Mouse (Mus musculus) lung, postnatal 0 days (tissue): ENCODE data around the gene Slc36a1. TPM values are rescaled to one million over a fixed set of nuclear protein-coding genes. Genes with fewer than 3 reads are reported as not detected.

Experiments
- ATAC-seq: fragments of 200-750 bp; cut with Nextera tagmentation; 2 replicates; pipeline ENCODE4 v1.8.0; 2017; ENCODE audit warnings: moderate library complexity
- DNase-seq: peaks from one replicate; pipeline ENCODE4 v3.0.0-alpha.2; 2016; ENCODE audit warnings: low spot score
- H3K27ac ChIP-seq: fragments of 300-500 bp; sonication (generic); 2 replicates; pipeline ENCODE4 v1.5.1; 2014; ENCODE audit warnings: antibody characterized with exemption, mild to moderate bottlenecking, low read length, mixed read lengths
- H3K27me3 ChIP-seq: fragments of 300-500 bp; sonication (generic); replicated peaks from 2 replicates; pipeline ENCODE4 v1.6.1; 2014; ENCODE audit warnings: low read length, mixed read lengths; ENCODE audit not compliant: insufficient read depth
- H3K36me3 ChIP-seq: fragments of 300-500 bp; sonication (generic); 2 replicates; pipeline ENCODE4 v1.6.1; 2014; ENCODE audit warnings: low read length, mixed read lengths; ENCODE audit not compliant: insufficient read depth
- H3K4me1 ChIP-seq: fragments of 300-500 bp; sonication (generic); 2 replicates; pipeline ENCODE4 v1.6.1; 2014; ENCODE audit warnings: antibody characterized with exemption, low read depth, low read length, mixed read lengths; ENCODE audit not compliant: insufficient read depth
- H3K4me2 ChIP-seq: fragments of 300-500 bp; sonication (generic); replicated peaks from 2 replicates; pipeline ENCODE4 v1.6.1; 2014; ENCODE audit warnings: low read depth, mild to moderate bottlenecking, low read length, moderate library complexity, mixed read lengths
- H3K4me3 ChIP-seq: fragments of 300-500 bp; sonication (generic); 2 replicates; pipeline ENCODE4 v1.5.1; 2014; ENCODE audit warnings: low read depth, low read length
- H3K9ac ChIP-seq: fragments of 300-500 bp; sonication (generic); replicated peaks from 2 replicates; pipeline ENCODE4 v1.6.1; 2014; ENCODE audit warnings: low read depth, mild to moderate bottlenecking
- H3K9me3 ChIP-seq: fragments of 300-500 bp; sonication (generic); 2 replicates; pipeline ENCODE4 v1.6.1; 2016; ENCODE audit warnings: low read length, mixed read lengths
- CTCF ChIP-seq: IDR thresholded peaks from 2 replicates; pipeline ENCODE4 v1.5.1; 2016; ENCODE audit warnings: antibody characterized with exemption, mild to moderate bottlenecking
- EP300 ChIP-seq: IDR thresholded peaks from 2 replicates; pipeline ENCODE4 v1.6.1; 2016; ENCODE audit warnings: antibody characterized with exemption, mild to moderate bottlenecking, control low read depth
- WGBS: fragments of 180-500 bp; shearing (Covaris S2); extraction: QIAGEN DNeasy Blood & Tissue Kit; methylation state at CpG from one replicate; pipeline ENCODE4 v1.1.7; 2014; 5-methylcytosine and 5-hydroxymethylcytosine counted together
- polyA plus RNA-seq: library from polyadenylated mRNA; unstranded; fragments of >200 nt; fragmentation: Nextera tagmentation; extraction: Ambion mirVana; gene quantifications from 2 replicates; pipeline ENCODE4 v1.2.1, GENCODE M21; 2015

The Slc36a1 gene
- polyA plus RNA-seq, result 1.7 and 1.8 TPM in 2 replicates

- Histone ChIP-seq H3K27ac (no peak within 1 kb of the TSS), H3K9ac (peak within 1 kb of the TSS; percentile 73), H3K36me3 (no peaks in the 10 kb centered on the region), H3K4me1 (no peaks in the 10 kb centered on the region), H3K4me3 (peak within 1 kb of the TSS; percentile 80), H3K4me2 (peak within 1 kb of the TSS; percentile 98), H3K27me3 (no peaks in the 10 kb centered on the region), H3K9me3 (no peaks in the 10 kb centered on the region)
- 1% methylated on average over 31 of the region's 31 CpGs for WGBS
- DNase-seq (peak; percentile 97), ATAC-seq (peak; percentile 97)
- TF ChIP-seq CTCF (peak; percentile 100), EP300 (no peak)
These were observed at the start of gene Slc36a1 for GRCm38 (mm10) chr11:55204159-55204596. Slc36a1 (plus strand) TSS chr11:55204350.

DNA sequence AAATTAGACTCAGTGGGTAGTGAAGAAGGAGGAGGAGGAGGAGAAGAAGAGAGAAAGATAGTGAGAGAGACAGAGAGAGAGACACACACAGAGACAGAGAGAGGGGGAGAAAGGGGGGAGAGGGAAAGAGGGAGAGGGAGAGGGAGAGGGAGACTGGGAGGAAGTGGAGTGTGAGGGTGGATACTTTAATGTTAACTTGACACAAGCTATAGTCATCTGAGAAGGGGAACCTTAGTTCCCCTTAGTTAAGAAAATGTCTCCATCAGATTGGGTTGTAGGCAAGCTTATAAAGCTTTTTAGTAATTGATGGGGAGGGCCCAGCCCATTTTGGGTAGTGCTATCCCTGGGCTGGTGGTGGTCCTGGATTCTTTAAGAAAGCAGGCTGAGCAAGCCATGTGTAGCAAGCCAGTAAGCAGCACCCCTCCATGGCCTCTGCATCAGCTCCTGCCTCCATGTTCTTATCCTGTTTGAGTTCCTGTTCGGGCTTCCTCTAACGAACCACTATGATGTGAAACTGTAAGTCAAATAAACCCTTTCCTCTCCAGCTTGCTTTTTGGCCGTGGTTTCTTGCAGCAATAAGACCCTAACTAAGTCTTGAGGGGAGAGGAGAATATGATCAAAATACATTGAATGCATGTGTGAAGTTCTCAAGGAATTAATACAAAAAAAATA is 49.6 kb upstream of the Slc36a1 start:
- H3K9ac ChIP-seq, result no peak overlapping the region
- no peaks in the 10 kb centered on the region for H3K9me3 ChIP-seq
- no peak overlapping the region for H3K4me2 ChIP-seq
- no peak for TF ChIP-seq CTCF
- TF ChIP-seq EP300, result no peak
- H3K27me3 ChIP-seq, result no peaks in the 10 kb centered on the region
- no peak overlapping the region for H3K4me3 ChIP-seq
- H3K36me3 ChIP-seq, result no peaks in the 10 kb centered on the region
- DNase-seq (no peak), ATAC-seq (no peak)
- WGBS, result 22% methylated on average over 3 of the region's 3 CpGs
- no peak overlapping the region for H3K27ac ChIP-seq
- no peaks in the 10 kb centered on the region for H3K4me1 ChIP-seq

GRCm38 (mm10) chr11:55155070-55155421 is 49.1 kb upstream of the Slc36a1 start:
- no peak overlapping the region for H3K4me3 ChIP-seq
- H3K36me3 ChIP-seq, result no peaks in the 10 kb centered on the region
- no peaks in the 10 kb centered on the region for H3K9me3 ChIP-seq
- no peak overlapping the region for H3K9ac ChIP-seq
- WGBS, result 60% methylated on average over 6 of the region's 6 CpGs
- DNase-seq (peak; percentile 47), ATAC-seq (peak; percentile 47)
- no peaks in the 10 kb centered on the region for H3K27me3 ChIP-seq
- H3K4me2 ChIP-seq, result no peak overlapping the region
- no peaks in the 10 kb centered on the region for H3K4me1 ChIP-seq
- H3K27ac ChIP-seq, result no peak overlapping the region
- TF ChIP-seq CTCF (no peak), EP300 (no peak)

- H3K27ac ChIP-seq, result no peak overlapping the region
- WGBS, result 49% methylated on average over 13 of the region's 13 CpGs
- TF ChIP-seq CTCF (peak; percentile 93), EP300 (no peak)
- ATAC-seq (peak; percentile 54), DNase-seq (peak; percentile 79)
- H3K4me1 ChIP-seq, result no peaks in the 10 kb centered on the region
- no peaks in the 10 kb centered on the region for H3K27me3 ChIP-seq
- no peak overlapping the region for H3K9ac ChIP-seq
- H3K4me3 ChIP-seq, result no peak overlapping the region
- H3K4me2 ChIP-seq, result no peak overlapping the region
- no peaks in the 10 kb centered on the region for H3K9me3 ChIP-seq
- H3K36me3 ChIP-seq, result no peaks in the 10 kb centered on the region
These were observed 45.3 kb upstream of the Slc36a1 start for GRCm38 (mm10) chr11:55158785-55159359.

DNA sequence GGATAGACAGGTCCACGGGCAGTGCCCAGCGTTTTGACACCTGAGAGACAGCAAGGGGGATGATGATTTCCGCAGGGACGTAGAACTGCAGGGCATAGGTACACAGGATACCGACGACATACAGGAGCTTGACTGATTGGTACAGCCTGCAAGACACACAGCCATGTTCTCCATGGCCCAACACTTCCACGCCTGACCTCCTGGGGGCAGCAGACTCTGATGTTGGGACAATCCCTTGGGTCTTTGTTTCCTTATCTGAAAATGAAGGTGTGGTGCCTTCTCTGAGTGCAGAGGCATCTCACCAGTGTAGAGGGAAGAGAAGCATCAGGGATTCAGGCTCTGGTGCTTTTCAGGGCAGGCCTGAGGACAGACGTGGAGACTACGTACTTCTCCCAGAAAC is 41.5 kb upstream of the Slc36a1 start:
- DNase-seq (peak; percentile 48), ATAC-seq (peak; percentile 16; the same call in 1 of the 2 replicates)
- Histone ChIP-seq H3K9me3 (no peaks in the 10 kb centered on the region), H3K36me3 (no peaks in the 10 kb centered on the region), H3K27me3 (no peaks in the 10 kb centered on the region), H3K9ac (no peak overlapping the region), H3K4me3 (no peak overlapping the region), H3K4me2 (no peak overlapping the region), H3K4me1 (no peaks in the 10 kb centered on the region), H3K27ac (no peak overlapping the region)
- TF ChIP-seq EP300, result no peak
- TF ChIP-seq CTCF, result peak; percentile 80
- 44% methylated on average over 9 of the region's 9 CpGs for WGBS

DNA sequence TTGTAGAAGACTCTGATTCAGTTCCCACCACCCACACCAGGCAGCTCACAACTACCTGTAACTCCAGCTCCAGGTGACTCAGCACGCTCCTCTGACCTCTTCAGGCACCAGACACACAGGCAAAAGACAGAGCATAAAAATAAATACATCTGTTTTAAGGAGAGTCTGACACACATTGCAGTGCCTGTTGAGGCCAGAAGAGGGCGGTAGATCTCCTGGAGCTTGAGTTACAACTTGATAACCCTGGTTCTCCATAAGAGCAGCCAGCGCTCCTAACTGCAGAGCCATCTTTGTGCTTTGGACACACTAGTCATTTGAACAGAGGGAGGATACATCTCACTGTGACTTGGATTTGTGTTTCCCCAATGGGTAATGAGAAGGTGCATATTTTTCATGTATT is 39.4 kb upstream of the Slc36a1 start:
- Histone ChIP-seq H3K27me3 (no peaks in the 10 kb centered on the region), H3K4me1 (no peaks in the 10 kb centered on the region), H3K4me3 (no peak overlapping the region), H3K9me3 (no peaks in the 10 kb centered on the region), H3K27ac (no peak overlapping the region), H3K36me3 (no peaks in the 10 kb centered on the region), H3K4me2 (no peak overlapping the region), H3K9ac (no peak overlapping the region)
- ATAC-seq (no peak), DNase-seq (peak; percentile 64)
- TF ChIP-seq CTCF (peak; percentile 80), EP300 (no peak)
- WGBS, result 32% methylated on average over 3 of the region's 3 CpGs
